Comparison of ENCODE assay signal across 9 mouse cellular contexts in the genomic region with DNA sequence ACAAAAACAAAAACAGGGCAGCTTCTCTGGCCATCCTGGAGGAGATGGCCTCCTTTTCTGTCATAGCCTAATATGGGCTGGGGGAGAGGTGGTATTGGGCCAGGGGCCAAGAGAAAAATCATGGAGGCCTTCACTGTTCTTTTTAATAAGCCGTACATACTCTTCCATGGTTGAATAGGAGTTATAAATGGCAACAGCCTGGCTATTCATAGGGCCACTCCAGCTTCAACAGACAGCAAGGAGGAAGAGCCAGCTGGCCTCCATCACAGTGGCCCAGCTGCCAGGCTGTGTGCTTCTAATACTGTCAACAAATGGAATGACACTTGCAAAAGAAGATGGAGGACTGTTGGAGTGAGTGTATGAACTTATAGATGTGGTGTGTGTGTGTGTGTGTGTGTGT. TPM values are rescaled to one million over a fixed set of nuclear protein-coding genes. Genes with fewer than 3 reads are reported as not detected.
DNase-seq lines count a peak whose midpoint lies in the region; ATAC-seq and TF ChIP-seq lines count a peak whose summit lies in the region.
"Had no signal": no experiment of that assay in that cellular context is flagged by ENCODE, and none has a peak within 500 bp of the region (broad histone marks: within the 10 kb centered on the region; RNA-seq: fewer than 3 reads in every experiment).

No protein-coding gene starts in this region.

- intact Hi-C loops in heart, postnatal 25 days (cut with DNase I), result loop anchor here (5.0 kb wide), 1 partner anchor 40 kb away; a partner anchor contains a TSS

- ATAC-seq in midbrain, postnatal 0 days (ENCODE audit: low FRiP score), result no peak
- no peak for ATAC-seq in midbrain, embryonic 14.5 days (ENCODE audit: low FRiP score, low TSS enrichment)
- peak; percentile 63; the same call in 1 of the 2 replicates for ATAC-seq in heart, embryonic 14.5 days (ENCODE audit: insufficient number of reproducible peaks, insufficient read depth, low FRiP score, low read depth)

- no peak overlapping the region for H3K4me2 ChIP-seq in midbrain, postnatal 0 days (ENCODE audit: low read depth, low read length, poor library complexity, severe bottlenecking)
- H3K4me2 ChIP-seq in midbrain, embryonic 14.5 days (ENCODE audit: low read length), result no peak overlapping the region
- no peak overlapping the region; the same call in 1 of the 2 replicates for H3K4me2 ChIP-seq in heart, embryonic 14.5 days (ENCODE audit: low read length)

- no peak overlapping the region for H3K27ac ChIP-seq in midbrain, postnatal 0 days (ENCODE audit: low read depth, low read length)
- H3K27ac ChIP-seq in midbrain, embryonic 14.5 days (replicated peaks; ENCODE audit: low read depth, low read length), result no peak overlapping the region
- H3K27ac ChIP-seq in heart, embryonic 14.5 days (replicated peaks in 1 of 2; ENCODE audit: control insufficient read depth in 1 of 2, insufficient read depth in 1 of 2, low read depth in 2 of 2, low read length in 2 of 2), result peak overlapping the region; percentile 9 to 77
- H3K27ac ChIP-seq: liver, embryonic 14.5 days had no signal

- H3K27me3 ChIP-seq in midbrain, postnatal 0 days (ENCODE audit: insufficient read depth, low read length), result no peaks in the 10 kb centered on the region
- H3K27me3 ChIP-seq in midbrain, embryonic 14.5 days (ENCODE audit: control insufficient read depth, insufficient read depth, low read length), result no peaks in the 10 kb centered on the region
- H3K27me3 ChIP-seq in heart, embryonic 14.5 days (ENCODE audit: control insufficient read depth, insufficient read depth, low read length), result no peaks in the 10 kb centered on the region

- no peak overlapping the region for H3K4me3 ChIP-seq in midbrain, postnatal 0 days (ENCODE audit: low read depth, low read length)
- H3K4me3 ChIP-seq in midbrain, embryonic 14.5 days (replicated peaks; ENCODE audit: low read depth, low read length), result no peak overlapping the region
- no peak overlapping the region for H3K4me3 ChIP-seq in heart, embryonic 14.5 days (ENCODE audit: control insufficient read depth in 1 of 2, insufficient read depth in 1 of 2, low read depth in 1 of 2, low read length in 2 of 2)

- no peaks in the 10 kb centered on the region for H3K4me1 ChIP-seq in midbrain, postnatal 0 days (ENCODE audit: insufficient read depth, low read length)
- H3K4me1 ChIP-seq in midbrain, embryonic 14.5 days (ENCODE audit: control insufficient read depth, insufficient read depth, low read length), result no peaks in the 10 kb centered on the region
- H3K4me1 ChIP-seq in heart, embryonic 14.5 days (ENCODE audit: control insufficient read depth in 2 of 2, insufficient read depth in 2 of 2, low read length in 2 of 2), result peaks cover 14 to 66% of the 10 kb centered on the region in 2 experiments

- no peak for TF ChIP-seq CTCF in midbrain, postnatal 0 days (IDR thresholded peaks at IDR 0.05)

- 70% methylated on average over 1 of the region's 1 CpGs for WGBS in midbrain, postnatal 0 days
- 63% methylated on average over 1 of the region's 1 CpGs for WGBS in midbrain, embryonic 14.5 days
- 18% methylated on average over 1 of the region's 1 CpGs for WGBS in heart, embryonic 14.5 days

- H3K9ac ChIP-seq in midbrain, postnatal 0 days (replicated peaks; ENCODE audit: low read length, poor library complexity, severe bottlenecking), result no peak overlapping the region
- no peak overlapping the region for H3K9ac ChIP-seq in midbrain, embryonic 14.5 days (replicated peaks; ENCODE audit: low read length)
- H3K9ac ChIP-seq in heart, embryonic 14.5 days (ENCODE audit: low read length), result no peak overlapping the region
- H3K9ac ChIP-seq: liver, embryonic 14.5 days had no signal

- no peaks in the 10 kb centered on the region for H3K9me3 ChIP-seq in midbrain, postnatal 0 days (ENCODE audit: low read length)
- no peaks in the 10 kb centered on the region for H3K9me3 ChIP-seq in midbrain, embryonic 14.5 days (ENCODE audit: control insufficient read depth, low read length)
- H3K9me3 ChIP-seq in heart, embryonic 14.5 days (ENCODE audit: control insufficient read depth, low read length), result no peaks in the 10 kb centered on the region

- no peaks in the 10 kb centered on the region for H3K36me3 ChIP-seq in midbrain, postnatal 0 days (ENCODE audit: insufficient read depth, low read length)
- no peaks in the 10 kb centered on the region for H3K36me3 ChIP-seq in midbrain, embryonic 14.5 days (ENCODE audit: control insufficient read depth, insufficient read depth, low read length)
- H3K36me3 ChIP-seq in heart, embryonic 14.5 days (ENCODE audit: control insufficient read depth, insufficient read depth, low read length), result peaks cover 38% of the 10 kb centered on the region

- DNase-seq in heart, adult 18-20 months, result peak; percentile 59 to 75
- no peak for DNase-seq in heart, postnatal 25 days (ENCODE audit: low spot score)
- peak; percentile 53 for DNase-seq in midbrain, postnatal 0 days (ENCODE audit: low spot score)
- DNase-seq in midbrain, embryonic 14.5 days, result no peak
- DNase-seq in skeletal muscle tissue, adult 2 months (ENCODE audit: low read depth, low spot score), result peak; percentile 62
- DNase-seq in ovary, postnatal 10 days (ENCODE audit: low spot score), result no peak
- DNase-seq: kidney, adult 2 months had no signal

RNA-seq across cellular contexts. Expression of a gene that starts 41.4 kb away (rescaled TPM):
- 10 to 100 TPM; 55.7 to 65.7 TPM for total RNA-seq in heart, adult 18-20 months (2021)
- total RNA-seq in heart, postnatal 25 days (2021), result 100 to 1,000 TPM; 103 to 108 TPM
- 94.0 and 110 TPM in 2 replicates for total RNA-seq in midbrain, postnatal 0 days (2014; rRNA removed)
- 43.9 and 44.0 TPM in 2 replicates for polyA plus RNA-seq in midbrain, postnatal 0 days (2015; fragmentation: Nextera tagmentation; extraction: Ambion mirVana)
- 45.1 and 51.0 TPM in 2 replicates for polyA plus RNA-seq in midbrain, embryonic 14.5 days (2014; fragmentation: Nextera tagmentation; extraction: Ambion mirVana)
- polyA plus RNA-seq in heart, embryonic 14.5 days (2014; fragmentation: Nextera tagmentation; extraction: Ambion mirVana), result 272 and 330 TPM in 2 replicates

Comparison
In these comparisons a context has a peak if more than half of its experiments do, and no peak if none do; other contexts are left out.
1. DNase-seq: peak in heart, adult 18-20 months (2 of 2), midbrain, postnatal 0 days (single experiment) and skeletal muscle tissue, adult 2 months (single experiment); none in heart, postnatal 25 days (single experiment), midbrain, embryonic 14.5 days (single experiment) and ovary, postnatal 10 days (single experiment).
2. H3K27ac ChIP-seq: peak in heart, embryonic 14.5 days (2 of 2); none in midbrain, postnatal 0 days (single experiment) and midbrain, embryonic 14.5 days (single experiment).